Mouse (Mus musculus): Measurements from ENCODE around the gene Erich6. TPM values are rescaled to one million over a fixed set of nuclear protein-coding genes. Genes with fewer than 3 reads are reported as not detected.

The Erich6 gene
- not detected in 2 replicates for polyA plus RNA-seq (2015; fragmentation: Nextera tagmentation; extraction: Ambion mirVana)

DNA sequence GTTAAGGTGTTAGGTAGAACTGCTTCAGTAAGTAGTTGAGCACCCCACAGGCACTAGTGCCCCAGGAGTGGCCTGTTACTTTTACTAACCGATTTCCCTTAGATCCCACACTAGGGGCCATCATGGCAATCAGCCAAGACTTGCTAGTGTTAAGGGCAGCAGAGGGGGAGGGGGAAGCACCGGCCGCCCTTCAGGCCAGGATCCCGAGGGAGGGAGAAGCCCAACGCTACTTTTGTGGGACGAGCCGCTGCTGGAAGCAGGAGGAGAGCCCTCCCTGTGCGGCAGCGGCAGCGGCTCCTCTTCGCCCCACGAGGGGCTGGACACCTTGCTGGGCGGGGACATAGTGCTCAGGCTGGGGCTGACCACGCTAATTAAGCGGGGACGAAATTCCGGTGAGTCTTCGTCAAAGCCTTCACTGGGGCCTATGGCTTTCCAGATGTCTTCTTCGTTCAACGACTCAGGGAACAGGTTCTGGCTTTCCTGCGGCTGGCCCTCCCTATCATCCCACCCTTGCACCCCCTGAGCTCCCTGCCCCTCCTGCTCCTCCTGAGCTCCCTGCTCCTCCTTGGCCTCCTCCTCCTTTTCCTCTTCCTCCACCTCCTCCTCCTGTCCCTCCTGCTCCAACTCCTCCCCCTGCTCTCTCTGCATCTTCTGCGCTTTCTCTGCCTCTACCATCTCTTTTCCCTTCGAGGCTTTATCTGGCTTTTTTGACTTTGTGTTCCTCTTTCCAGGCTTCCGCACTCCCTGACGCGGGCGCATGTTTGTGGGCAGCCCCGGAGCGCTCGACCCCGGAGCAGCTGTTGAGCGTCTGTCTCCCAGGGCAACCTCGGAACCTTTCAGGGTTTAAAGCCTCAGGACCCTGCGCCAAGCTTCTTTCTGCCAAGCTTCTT, at the start of gene Erich6:
Gene Erich6, minus strand, starts transcription at position 802 of the 890 bp plus-strand sequence.
- no peaks in the 10 kb centered on the region for H3K27me3 ChIP-seq
- H3K4me1 ChIP-seq = peaks cover 6% of the 10 kb centered on the region; the same call in 1 of the 2 replicates
- H3K27ac ChIP-seq = no peak within 1 kb of the TSS
- H3K9me3 ChIP-seq = no peaks in the 10 kb centered on the region
- no peaks in the 10 kb centered on the region for H3K36me3 ChIP-seq
- WGBS = under 1% methylated on average over 34 of the region's 34 CpGs
- peak within 1 kb of the TSS; percentile 47 for H3K9ac ChIP-seq
- peak within 1 kb of the TSS; percentile 49 for H3K4me3 ChIP-seq
- H3K4me2 ChIP-seq = peak within 1 kb of the TSS; percentile 97
- ATAC-seq (ENCODE audit: borderline replicate concordance, extremely low read depth, low FRiP score, low TSS enrichment) = peak; percentile 86

DNA sequence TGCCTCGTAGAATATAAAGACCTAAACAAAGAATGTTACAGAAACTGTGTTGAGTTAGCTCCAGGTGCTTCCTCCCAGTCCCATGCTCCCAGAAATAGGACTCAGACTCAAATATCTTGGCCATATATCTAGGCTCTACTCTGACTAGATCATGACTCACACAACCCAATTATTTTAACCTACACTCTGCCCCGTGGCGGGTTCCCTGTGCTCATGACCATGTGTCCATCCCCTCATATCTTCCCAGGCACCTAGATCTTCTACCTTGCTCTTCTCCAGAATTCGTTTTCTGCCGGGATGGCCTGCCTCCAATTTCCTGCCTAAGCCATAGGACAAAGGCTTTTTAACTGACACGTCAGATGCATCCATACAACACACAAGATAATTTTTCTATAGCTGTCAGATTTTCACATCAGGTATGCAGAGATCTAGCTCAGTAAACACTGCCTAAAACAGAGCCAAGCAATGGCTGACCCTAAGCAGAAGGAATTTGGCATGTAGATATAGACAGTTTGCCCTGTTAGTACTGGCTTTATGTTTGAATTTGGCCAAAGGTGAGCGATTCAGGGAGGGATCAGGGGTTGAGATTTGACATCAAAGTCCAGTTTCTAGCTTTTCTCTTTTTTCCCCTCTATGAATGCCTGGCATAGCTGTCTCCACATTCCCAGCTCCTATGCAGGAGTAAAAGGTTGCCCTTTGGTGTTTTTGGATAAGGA, 49.4 kb upstream of the Erich6 start:
- H3K9ac ChIP-seq = no peak overlapping the region
- no peak for ATAC-seq (ENCODE audit: borderline replicate concordance, extremely low read depth, low FRiP score, low TSS enrichment)
- H3K36me3 ChIP-seq = no peaks in the 10 kb centered on the region
- no peak overlapping the region for H3K27ac ChIP-seq
- no peak overlapping the region for H3K4me3 ChIP-seq
- peaks cover 9% of the 10 kb centered on the region for H3K4me1 ChIP-seq
- 74% methylated on average over 7 of the region's 7 CpGs for WGBS
- no peaks in the 10 kb centered on the region for H3K27me3 ChIP-seq
- H3K4me2 ChIP-seq = no peak overlapping the region
- no peaks in the 10 kb centered on the region for H3K9me3 ChIP-seq

DNA sequence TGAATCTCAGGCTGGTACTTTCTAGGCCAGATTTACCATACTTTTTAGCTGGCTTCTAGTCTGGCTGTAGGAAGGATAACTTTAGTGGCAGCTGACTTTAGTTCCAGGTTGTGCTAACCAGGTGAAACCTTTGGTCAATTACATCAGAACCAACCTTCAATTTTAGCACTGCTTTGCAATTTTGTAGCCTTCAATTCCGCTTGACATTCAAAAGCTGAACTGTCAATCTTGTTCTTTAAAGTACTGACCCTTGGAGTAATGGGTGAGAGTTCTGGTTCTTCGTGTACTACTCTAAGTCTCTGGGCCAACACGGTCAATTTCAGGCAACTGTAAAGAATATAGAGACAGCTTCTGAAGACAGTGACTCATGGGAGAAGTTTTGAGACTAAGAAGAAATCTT, 48.4 kb upstream of the Erich6 start:
- peaks cover 9% of the 10 kb centered on the region for H3K4me1 ChIP-seq
- ATAC-seq (ENCODE audit: borderline replicate concordance, extremely low read depth, low FRiP score, low TSS enrichment) = no peak
- H3K4me2 ChIP-seq = no peak overlapping the region
- H3K9me3 ChIP-seq = no peaks in the 10 kb centered on the region
- H3K36me3 ChIP-seq = no peaks in the 10 kb centered on the region
- no peak overlapping the region for H3K9ac ChIP-seq
- H3K4me3 ChIP-seq = no peak overlapping the region
- no peaks in the 10 kb centered on the region for H3K27me3 ChIP-seq
- H3K27ac ChIP-seq = no peak overlapping the region
- 86% methylated on average over 3 of the region's 3 CpGs for WGBS

DNA sequence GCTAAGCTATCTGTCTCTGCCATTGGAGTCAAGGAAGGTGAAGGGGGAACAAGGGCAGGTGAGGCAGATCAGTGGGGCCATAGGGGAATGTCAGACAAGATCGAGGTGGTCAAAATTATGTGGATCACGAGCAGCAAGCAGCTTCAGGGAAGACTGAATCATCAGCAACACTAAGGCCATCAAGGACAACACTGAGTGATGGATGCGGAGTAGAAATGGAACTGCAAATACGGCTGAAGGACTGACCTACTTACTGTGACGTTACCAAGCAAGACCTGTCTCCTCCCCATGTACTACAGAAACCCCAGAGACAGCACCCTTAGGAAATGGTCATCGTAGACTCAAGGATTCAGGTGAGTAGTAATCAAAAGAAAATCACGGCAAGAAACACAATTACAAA, 46.3 kb upstream of the Erich6 start:
- H3K27me3 ChIP-seq = no peaks in the 10 kb centered on the region
- H3K4me2 ChIP-seq = no peak overlapping the region
- no peak overlapping the region for H3K4me3 ChIP-seq
- no peak overlapping the region for H3K9ac ChIP-seq
- no peak for ATAC-seq (ENCODE audit: borderline replicate concordance, extremely low read depth, low FRiP score, low TSS enrichment)
- 72% methylated on average over 7 of the region's 7 CpGs for WGBS
- H3K27ac ChIP-seq = no peak overlapping the region
- H3K9me3 ChIP-seq = no peaks in the 10 kb centered on the region
- peaks cover 9% of the 10 kb centered on the region for H3K4me1 ChIP-seq
- no peaks in the 10 kb centered on the region for H3K36me3 ChIP-seq

DNA sequence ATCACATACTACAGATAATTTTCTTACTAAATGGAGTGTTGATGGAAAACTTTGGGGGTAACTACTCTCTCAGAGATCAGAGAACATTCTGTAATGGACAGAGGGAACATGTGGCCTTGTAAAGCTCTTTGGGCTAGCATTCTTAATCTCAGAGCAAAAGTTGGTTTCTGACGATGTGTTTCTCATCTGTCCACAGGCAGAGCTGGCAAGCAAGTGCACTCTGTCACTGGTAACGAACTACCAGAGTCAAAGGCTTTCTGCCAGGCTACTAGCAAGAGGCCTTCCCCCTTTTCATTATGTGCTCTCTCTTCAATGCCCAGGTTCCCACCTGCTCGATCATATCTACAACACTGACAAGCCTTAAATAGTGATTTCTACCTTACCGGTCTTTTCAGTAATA, 45.3 kb upstream of the Erich6 start:
- 58% methylated on average over 4 of the region's 4 CpGs for WGBS
- Histone ChIP-seq H3K27ac (no peak overlapping the region), H3K4me3 (no peak overlapping the region), H3K4me1 (peaks cover 12% of the 10 kb centered on the region), H3K9me3 (no peaks in the 10 kb centered on the region), H3K9ac (no peak overlapping the region), H3K36me3 (no peaks in the 10 kb centered on the region), H3K4me2 (no peak overlapping the region), H3K27me3 (no peaks in the 10 kb centered on the region)
- no peak for ATAC-seq (ENCODE audit: borderline replicate concordance, extremely low read depth, low FRiP score, low TSS enrichment)

DNA sequence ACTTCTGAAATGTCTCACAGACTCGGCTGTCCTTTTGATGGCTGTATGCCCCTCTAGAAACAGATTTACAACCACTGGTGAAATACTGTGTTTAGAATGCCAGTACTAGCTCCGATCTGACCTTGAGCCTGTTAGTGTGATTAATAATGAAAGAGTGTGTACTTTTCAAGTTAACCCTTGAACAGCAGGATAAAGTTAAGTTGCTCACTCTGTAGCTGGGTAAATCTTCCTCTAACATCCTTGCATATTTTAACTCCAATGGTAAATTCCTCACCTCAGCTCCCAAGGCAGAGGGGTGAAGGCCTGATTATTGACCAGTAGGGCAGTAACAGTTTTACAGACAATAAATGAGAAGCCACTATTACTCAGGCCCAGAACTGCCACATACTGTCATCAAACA, 44.8 kb upstream of the Erich6 start:
- Histone ChIP-seq H3K4me1 (peaks cover 12% of the 10 kb centered on the region), H3K27ac (no peak overlapping the region), H3K4me2 (no peak overlapping the region), H3K36me3 (no peaks in the 10 kb centered on the region), H3K27me3 (no peaks in the 10 kb centered on the region), H3K4me3 (no peak overlapping the region), H3K9ac (no peak overlapping the region), H3K9me3 (no peaks in the 10 kb centered on the region)
- ATAC-seq (ENCODE audit: borderline replicate concordance, extremely low read depth, low FRiP score, low TSS enrichment) = no peak
- 15% methylated on average over 2 of the region's 2 CpGs for WGBS

DNA sequence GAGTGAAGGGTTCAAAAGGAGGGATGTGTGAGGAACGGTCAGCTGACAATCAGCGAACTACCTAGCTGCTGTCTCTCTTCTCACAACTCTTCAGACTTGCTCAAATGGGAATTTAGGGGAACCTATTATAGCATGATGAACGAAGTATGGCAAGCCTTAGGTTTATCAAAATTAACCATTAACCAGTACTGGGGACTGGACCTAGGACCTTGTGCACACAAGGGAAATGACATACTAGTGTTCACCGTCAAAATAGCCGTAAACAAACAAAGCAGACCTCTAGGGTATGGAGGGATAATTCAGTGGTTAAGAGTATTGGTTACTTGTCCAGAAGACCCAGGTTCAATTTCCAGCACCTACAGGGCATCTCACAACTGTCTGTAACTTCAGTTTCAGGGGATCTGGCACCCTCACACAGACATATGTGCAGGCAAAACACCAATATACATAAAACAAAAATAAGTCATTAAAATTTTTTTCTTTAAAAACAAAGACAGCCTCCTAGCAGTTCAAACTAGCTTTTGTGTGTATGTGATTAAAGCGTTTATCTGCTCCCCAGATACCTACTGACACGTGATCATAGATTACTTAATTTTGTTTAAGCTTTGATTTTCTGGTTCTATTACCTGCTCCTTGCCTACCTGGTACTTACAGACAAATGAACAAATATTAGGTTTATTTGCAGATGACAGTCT, 44.1 kb upstream of the Erich6 start:
- no peak for ATAC-seq (ENCODE audit: borderline replicate concordance, extremely low read depth, low FRiP score, low TSS enrichment)
- peaks cover 12% of the 10 kb centered on the region for H3K4me1 ChIP-seq
- 70% methylated on average over 7 of the region's 7 CpGs for WGBS
- H3K27ac ChIP-seq = no peak overlapping the region
- no peak overlapping the region for H3K4me3 ChIP-seq
- no peaks in the 10 kb centered on the region for H3K27me3 ChIP-seq
- H3K36me3 ChIP-seq = no peaks in the 10 kb centered on the region
- H3K9ac ChIP-seq = no peak overlapping the region
- H3K9me3 ChIP-seq = no peaks in the 10 kb centered on the region
- H3K4me2 ChIP-seq = no peak overlapping the region

DNA sequence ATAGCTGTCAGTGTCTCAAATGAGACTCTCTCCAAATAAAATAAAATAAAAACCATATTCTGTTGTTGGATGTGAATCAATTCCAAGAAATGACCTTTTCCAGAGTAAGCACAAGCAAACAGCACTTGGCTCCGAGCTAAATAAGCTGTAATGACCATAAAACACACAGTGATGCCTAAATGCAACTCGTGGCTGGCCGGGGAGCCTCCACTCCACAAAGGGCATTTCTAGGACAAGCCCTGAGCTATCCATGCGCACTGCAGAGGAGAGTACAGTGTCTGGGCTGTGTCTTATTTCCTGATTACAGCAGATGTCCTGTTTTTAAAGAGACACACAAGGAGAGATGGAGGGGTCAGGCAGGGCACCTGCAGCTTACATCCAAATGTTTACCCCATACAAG, 43.0 kb upstream of the Erich6 start:
- Histone ChIP-seq H3K9ac (no peak overlapping the region), H3K27ac (no peak overlapping the region), H3K27me3 (no peaks in the 10 kb centered on the region), H3K4me1 (peaks cover 12% of the 10 kb centered on the region), H3K9me3 (no peaks in the 10 kb centered on the region), H3K4me3 (no peak overlapping the region), H3K4me2 (no peak overlapping the region), H3K36me3 (0 out of 2 replicates have a peak, but pooled peaks cover 4% of the 10 kb centered on the region)
- no peak for ATAC-seq (ENCODE audit: borderline replicate concordance, extremely low read depth, low FRiP score, low TSS enrichment)
- WGBS = 46% methylated on average over 4 of the region's 4 CpGs

DNA sequence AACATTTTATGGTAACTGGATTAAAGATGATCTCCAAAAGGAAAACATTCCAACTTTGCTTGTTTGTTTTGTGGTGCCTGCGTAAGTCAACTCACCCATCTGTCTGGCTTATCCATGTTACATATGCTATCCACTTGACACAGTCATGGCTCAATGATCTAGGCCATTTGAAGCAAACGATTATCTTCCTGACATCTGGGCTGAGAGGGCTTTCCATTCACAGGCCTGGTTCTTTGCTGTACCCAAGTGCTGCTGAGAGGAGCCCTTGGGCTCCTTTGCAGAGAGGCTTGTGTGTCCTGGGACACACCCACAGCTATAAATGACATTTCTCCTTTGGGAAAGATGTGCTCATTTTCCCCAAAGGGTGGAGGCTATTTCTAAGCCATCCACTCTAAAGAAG, 41.9 kb upstream of the Erich6 start:
- no peak overlapping the region for H3K9ac ChIP-seq
- 0 out of 2 replicates have a peak, but pooled peaks cover 4% of the 10 kb centered on the region for H3K36me3 ChIP-seq
- ATAC-seq (ENCODE audit: borderline replicate concordance, extremely low read depth, low FRiP score, low TSS enrichment) = no peak
- WGBS = 56% methylated on average over 2 of the region's 2 CpGs
- no peak overlapping the region for H3K4me3 ChIP-seq
- H3K9me3 ChIP-seq = no peaks in the 10 kb centered on the region
- H3K4me2 ChIP-seq = no peak overlapping the region
- H3K27me3 ChIP-seq = no peaks in the 10 kb centered on the region
- H3K27ac ChIP-seq = no peak overlapping the region
- peaks cover 12% of the 10 kb centered on the region for H3K4me1 ChIP-seq

DNA sequence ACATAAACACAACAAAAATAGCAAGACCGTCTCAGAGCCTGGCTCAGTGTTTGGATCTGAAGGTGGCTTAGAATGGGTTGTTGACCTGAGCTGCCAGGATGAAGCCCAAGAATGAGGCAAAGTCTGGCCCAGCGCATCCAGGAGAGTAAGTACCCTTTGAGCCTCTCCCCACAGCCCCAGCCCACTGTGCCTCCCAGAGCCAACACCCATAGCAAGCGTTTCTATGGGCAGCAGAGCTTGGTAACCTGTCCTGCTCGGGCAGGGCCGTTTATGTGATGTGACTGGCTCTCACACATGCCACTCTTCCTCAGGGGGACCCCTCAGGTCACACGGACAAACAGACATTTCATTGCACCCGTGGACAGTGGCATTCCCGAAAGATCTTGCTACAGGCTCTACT, 41.4 kb upstream of the Erich6 start:
- Histone ChIP-seq H3K9ac (no peak overlapping the region), H3K27me3 (no peaks in the 10 kb centered on the region), H3K4me2 (no peak overlapping the region), H3K27ac (no peak overlapping the region), H3K36me3 (0 out of 2 replicates have a peak, but pooled peaks cover 4% of the 10 kb centered on the region), H3K4me1 (peaks cover 12% of the 10 kb centered on the region), H3K4me3 (no peak overlapping the region), H3K9me3 (no peaks in the 10 kb centered on the region)
- ATAC-seq (ENCODE audit: borderline replicate concordance, extremely low read depth, low FRiP score, low TSS enrichment) = no peak
- 51% methylated on average over 8 of the region's 8 CpGs for WGBS

DNA sequence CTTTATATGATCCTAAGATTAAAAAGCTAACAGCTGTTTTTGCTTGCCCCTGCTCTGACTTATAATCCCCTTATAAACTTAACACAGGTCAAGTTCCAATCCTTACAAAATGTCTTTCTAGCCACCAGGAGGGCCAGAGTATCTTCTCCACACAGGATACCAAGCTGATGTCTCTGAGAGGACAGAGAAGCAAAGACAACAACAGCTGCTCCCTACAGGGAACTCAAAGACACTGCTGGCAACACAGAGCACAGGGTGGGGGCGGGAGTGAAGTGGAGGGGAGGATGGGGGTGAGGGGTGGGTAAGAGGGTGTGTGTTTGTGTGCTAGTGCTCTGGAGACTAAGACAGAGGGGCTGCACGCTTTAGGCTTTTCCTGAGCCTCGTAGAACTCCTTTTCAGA, 40.6 kb upstream of the Erich6 start:
- H3K9ac ChIP-seq = no peak overlapping the region
- no peak for ATAC-seq (ENCODE audit: borderline replicate concordance, extremely low read depth, low FRiP score, low TSS enrichment)

More for the DNA sequence above, 40.6 kb upstream of the Erich6 start:
- H3K9me3 ChIP-seq = no peaks in the 10 kb centered on the region
- no peak overlapping the region for H3K4me3 ChIP-seq
- H3K4me1 ChIP-seq = peaks cover 12% of the 10 kb centered on the region
- H3K27ac ChIP-seq = no peak overlapping the region
- WGBS = 48% methylated on average over 3 of the region's 3 CpGs
- 0 out of 2 replicates have a peak, but pooled peaks cover 4% of the 10 kb centered on the region for H3K36me3 ChIP-seq
- H3K27me3 ChIP-seq = no peaks in the 10 kb centered on the region
- H3K4me2 ChIP-seq = no peak overlapping the region
